Mouse (Mus musculus): ENCODE measurements around the gene Olfr968.

Gene Olfr968

DNA sequence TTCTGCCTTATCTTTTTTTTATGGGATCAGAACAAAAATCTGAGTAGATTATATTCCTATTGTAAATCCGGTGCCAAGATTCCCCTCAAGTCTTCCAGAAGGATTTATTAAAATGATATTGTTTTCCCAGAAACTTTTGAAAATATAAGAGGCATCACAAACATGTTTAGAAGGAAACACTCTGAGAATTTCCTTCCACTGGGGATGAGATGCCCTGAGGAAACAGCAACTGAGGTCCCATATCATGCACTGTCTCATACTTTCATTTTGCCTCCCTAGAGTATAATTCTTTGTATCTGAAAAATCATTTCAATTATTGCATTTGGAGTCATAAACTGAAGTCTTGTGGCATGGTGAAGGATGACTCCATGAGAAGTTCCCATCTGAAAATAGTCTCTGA is at the start of gene Olfr968:
Gene Olfr968 (minus strand): TSS at position 101 of the 400 bp plus-strand sequence.
- no peak for DNase-seq

- DNase-seq: no peak
These were observed 25.5 kb upstream of the Olfr968 start, which contains the start of gene Olfr970 for GRCm38 (mm10) chr9:39808560-39808959. Olfr970 (plus strand) TSS chr9:39808860.

DNA sequence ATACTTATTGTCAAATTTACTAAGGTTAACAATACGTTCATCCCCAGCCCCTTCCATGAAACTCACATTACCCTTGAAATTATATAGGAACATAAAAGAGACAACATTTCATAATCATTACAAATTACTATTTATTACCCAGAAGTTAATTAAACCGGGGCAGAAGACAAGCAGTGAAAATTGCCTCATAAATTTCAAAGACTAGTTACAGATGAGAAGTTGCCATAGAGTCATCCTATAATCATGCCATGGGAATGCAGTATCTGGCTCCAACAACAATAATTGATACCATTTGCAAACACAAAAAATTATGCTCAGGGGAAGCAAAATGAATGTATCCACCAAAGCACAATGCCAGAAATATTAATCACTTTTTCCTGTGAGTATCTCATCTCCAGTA is 7.5 kb upstream of the Olfr968 start, which contains the start of gene Olfr969:
Gene Olfr969 (plus strand): TSS at position 388 of the 400 bp plus-strand sequence.
- DNase-seq: no peak

DNA sequence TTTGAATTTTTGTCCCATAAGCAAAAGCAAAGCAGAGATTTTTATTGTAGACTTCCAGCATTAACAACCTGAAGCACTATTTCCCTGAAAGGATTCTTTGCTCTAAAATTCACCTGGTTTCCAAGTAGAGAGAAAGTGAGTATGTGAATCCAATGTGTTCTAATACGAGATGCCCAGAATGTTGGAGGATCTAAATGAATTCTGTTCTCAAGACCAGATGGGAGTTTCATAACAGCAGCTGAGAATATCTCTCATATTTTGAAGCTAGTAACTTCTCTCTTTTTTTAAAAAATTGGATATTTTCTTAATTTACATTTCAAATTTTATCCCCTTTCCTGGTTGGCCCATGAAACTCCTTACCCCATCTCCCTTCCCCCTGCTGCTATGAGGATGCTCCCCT is 36.6 kb downstream of the Olfr968 start:
- DNase-seq: no peak

GRCm38 (mm10) chr9:39745949-39746348 is 37.1 kb downstream of the Olfr968 start, which contains the start of gene Olfr967:
Olfr967 (plus strand) TSS chr9:39746249.
- no peak for DNase-seq

- DNase-seq: no peak
These were observed 42.3 kb downstream of the Olfr968 start for GRCm38 (mm10) chr9:39740741-39741140.

DNA sequence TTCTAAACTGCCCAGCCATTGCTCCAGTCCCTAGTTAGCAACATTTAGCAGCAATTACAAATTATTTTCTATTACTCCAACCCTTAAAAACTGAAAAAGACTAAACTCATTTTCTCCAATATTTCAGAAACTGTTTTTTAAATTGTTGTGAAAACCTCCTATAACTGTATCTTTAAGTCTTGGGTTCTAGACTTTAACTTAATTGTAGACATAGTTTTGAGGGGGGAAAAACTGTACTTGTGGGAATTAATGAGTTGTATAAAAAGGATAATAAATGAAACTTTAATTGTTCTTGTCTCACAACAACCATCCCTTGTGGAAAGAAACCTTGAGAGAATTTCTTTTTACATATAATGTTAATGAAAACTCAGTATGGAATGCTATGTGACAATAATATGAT is 52.4 kb downstream of the Olfr968 start, which contains the start of gene Olfr150:
Gene Olfr150 (plus strand): TSS at position 301 of the 400 bp plus-strand sequence.
- no peak for DNase-seq

All from right cerebral cortex, postnatal 14 days (tissue).